Comparison of ENCODE assay signal across 9 mouse cellular contexts in the genomic region with DNA sequence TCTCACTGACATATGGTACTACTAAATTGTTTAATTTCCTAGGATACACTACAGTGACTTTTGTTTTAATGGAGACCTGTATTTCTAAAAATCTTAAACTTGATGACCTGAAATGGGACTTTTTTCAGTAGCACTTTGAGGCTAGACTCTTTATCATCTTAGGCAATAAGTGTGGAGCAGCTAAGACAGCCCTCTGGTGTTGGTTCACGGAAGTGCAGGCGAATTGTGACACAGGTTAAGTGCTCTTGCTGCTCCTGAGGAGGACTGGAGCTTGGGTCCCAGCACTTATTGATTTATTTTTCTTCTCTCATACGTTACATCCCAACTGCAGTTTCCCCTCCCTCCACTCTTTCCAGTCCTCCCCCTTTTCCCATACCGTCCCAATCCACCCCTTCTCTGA.
DNase-seq lines count a peak whose midpoint lies in the region; ATAC-seq and TF ChIP-seq lines count a peak whose summit lies in the region.
"Had no signal": no experiment of that assay in that cellular context is flagged by ENCODE, and none has a peak within 500 bp of the region (broad histone marks: within the 10 kb centered on the region; RNA-seq: fewer than 3 reads in every experiment).

No protein-coding gene starts in this region.

- peak; percentile 82 for DNase-seq in hindbrain, embryonic 10.5 days (ENCODE audit: low spot score)
- peak; percentile 88 for DNase-seq in adrenal gland, postnatal 14 days
- DNase-seq in embryonic facial prominence, embryonic 11.5 days (ENCODE audit: low spot score) = peak; percentile 86
- peak; percentile 80 for DNase-seq in hindbrain, postnatal 0 days (ENCODE audit: low spot score)
- peak; percentile 64 to 80 for DNase-seq in left cerebral cortex, postnatal 10 days (ENCODE audit: extremely low spot score in 1 of 2, low spot score in 2 of 2)
- DNase-seq in neural tube, embryonic 11.5 days (ENCODE audit: low spot score) = peak; percentile 81
- DNase-seq in testis, postnatal 14 days (ENCODE audit: low spot score) = peak; percentile 76

- no peaks in the 10 kb centered on the region for H3K4me1 ChIP-seq in hindbrain, embryonic 10.5 days (replicated peaks)
- peaks cover 3% of the 10 kb centered on the region; the same call in 1 of the 2 replicates for H3K4me1 ChIP-seq in hindbrain, embryonic 12.5 days
- no peaks in the 10 kb centered on the region for H3K4me1 ChIP-seq in embryonic facial prominence, embryonic 11.5 days (ENCODE audit: control insufficient read depth, insufficient read depth, low read length)
- 0 out of 2 replicates have a peak, but pooled peaks cover 4% of the 10 kb centered on the region for H3K4me1 ChIP-seq in hindbrain, postnatal 0 days (ENCODE audit: insufficient read depth, low read length)
- no peaks in the 10 kb centered on the region for H3K4me1 ChIP-seq in neural tube, embryonic 11.5 days (ENCODE audit: control insufficient read depth, insufficient read depth, low read length)
- H3K4me1 ChIP-seq: embryonic facial prominence, embryonic 12.5 days had no signal

- no peaks in the 10 kb centered on the region for H3K27me3 ChIP-seq in hindbrain, embryonic 10.5 days (ENCODE audit: insufficient read depth, poor library complexity, severe bottlenecking)
- H3K27me3 ChIP-seq in hindbrain, embryonic 12.5 days = 0 out of 2 replicates have a peak, but pooled peaks cover under 1% of the 10 kb centered on the region
- no peaks in the 10 kb centered on the region for H3K27me3 ChIP-seq in embryonic facial prominence, embryonic 11.5 days (ENCODE audit: control insufficient read depth, insufficient read depth, low read length)
- H3K27me3 ChIP-seq in hindbrain, postnatal 0 days (ENCODE audit: insufficient read depth, low read length) = no peaks in the 10 kb centered on the region
- no peaks in the 10 kb centered on the region for H3K27me3 ChIP-seq in neural tube, embryonic 11.5 days (ENCODE audit: control insufficient read depth, insufficient read depth, low read length)
- H3K27me3 ChIP-seq: embryonic facial prominence, embryonic 12.5 days had no signal

- 28% methylated on average over 4 of the region's 4 CpGs for WGBS in hindbrain, embryonic 10.5 days
- 23% methylated on average over 4 of the region's 4 CpGs for WGBS in hindbrain, embryonic 12.5 days
- 32% methylated on average over 4 of the region's 4 CpGs for WGBS in embryonic facial prominence, embryonic 11.5 days
- 26% methylated on average over 4 of the region's 4 CpGs for WGBS in hindbrain, postnatal 0 days
- 31% methylated on average over 4 of the region's 4 CpGs for WGBS in neural tube, embryonic 11.5 days

- H3K9ac ChIP-seq in hindbrain, embryonic 12.5 days = no peak overlapping the region
- H3K9ac ChIP-seq in embryonic facial prominence, embryonic 11.5 days (replicated peaks; ENCODE audit: low read length) = no peak overlapping the region
- no peak overlapping the region for H3K9ac ChIP-seq in hindbrain, postnatal 0 days (replicated peaks; ENCODE audit: low read length)
- H3K9ac ChIP-seq in neural tube, embryonic 11.5 days (ENCODE audit: low read length) = no peak overlapping the region
- H3K9ac ChIP-seq: embryonic facial prominence, embryonic 12.5 days had no signal

- H3K36me3 ChIP-seq in hindbrain, embryonic 10.5 days = no peaks in the 10 kb centered on the region
- no peaks in the 10 kb centered on the region for H3K36me3 ChIP-seq in hindbrain, embryonic 12.5 days
- H3K36me3 ChIP-seq in embryonic facial prominence, embryonic 11.5 days (replicated peaks; ENCODE audit: control insufficient read depth, insufficient read depth, low read depth, low read length) = no peaks in the 10 kb centered on the region
- H3K36me3 ChIP-seq in hindbrain, postnatal 0 days (ENCODE audit: insufficient read depth, low read length) = no peaks in the 10 kb centered on the region
- H3K36me3 ChIP-seq in neural tube, embryonic 11.5 days (ENCODE audit: control insufficient read depth, insufficient read depth, low read length) = no peaks in the 10 kb centered on the region
- H3K36me3 ChIP-seq: embryonic facial prominence, embryonic 12.5 days had no signal

- intact Hi-C loops in left cerebral cortex, postnatal 10 days (cut with DNase I) = no loop called here

- TF ChIP-seq CTCF in hindbrain, postnatal 0 days (IDR thresholded peaks at IDR 0.05; ENCODE audit: low read depth) = peak; percentile 84

- no peak overlapping the region for H3K27ac ChIP-seq in hindbrain, embryonic 10.5 days
- H3K27ac ChIP-seq in hindbrain, embryonic 12.5 days = no peak overlapping the region
- no peak overlapping the region for H3K27ac ChIP-seq in embryonic facial prominence, embryonic 11.5 days (replicated peaks; ENCODE audit: low read depth, low read length)
- 0 out of 2 replicates have a peak overlapping the region, but pooled peaks have one; percentile 74 for H3K27ac ChIP-seq in hindbrain, postnatal 0 days
- H3K27ac ChIP-seq in neural tube, embryonic 11.5 days (ENCODE audit: low read depth, low read length) = no peak overlapping the region
- H3K27ac ChIP-seq: embryonic facial prominence, embryonic 12.5 days had no signal

- H3K4me3 ChIP-seq in hindbrain, embryonic 10.5 days = no peak overlapping the region
- no peak overlapping the region for H3K4me3 ChIP-seq in hindbrain, embryonic 12.5 days
- no peak overlapping the region for H3K4me3 ChIP-seq in embryonic facial prominence, embryonic 11.5 days (ENCODE audit: low read depth, low read length)
- no peak overlapping the region for H3K4me3 ChIP-seq in hindbrain, postnatal 0 days (ENCODE audit: low read length)
- no peak overlapping the region for H3K4me3 ChIP-seq in neural tube, embryonic 11.5 days (ENCODE audit: low read depth, low read length)
- H3K4me3 ChIP-seq: embryonic facial prominence, embryonic 12.5 days had no signal

- no peak for ATAC-seq in hindbrain, embryonic 12.5 days (ENCODE audit: low FRiP score)
- no peak for ATAC-seq in embryonic facial prominence, embryonic 11.5 days (replicated peaks; ENCODE audit: insufficient number of reproducible peaks, low FRiP score, low TSS enrichment, low read depth)
- no peak for ATAC-seq in hindbrain, postnatal 0 days
- no peak for ATAC-seq in neural tube, embryonic 11.5 days (ENCODE audit: insufficient read depth, low FRiP score, low TSS enrichment)

- H3K9me3 ChIP-seq in hindbrain, embryonic 10.5 days = no peaks in the 10 kb centered on the region
- peaks cover 3% of the 10 kb centered on the region; the same call in 1 of the 2 replicates for H3K9me3 ChIP-seq in hindbrain, embryonic 12.5 days (replicated peaks)
- H3K9me3 ChIP-seq in embryonic facial prominence, embryonic 11.5 days (replicated peaks; ENCODE audit: control insufficient read depth, low read length) = no peaks in the 10 kb centered on the region
- no peaks in the 10 kb centered on the region for H3K9me3 ChIP-seq in hindbrain, postnatal 0 days (ENCODE audit: low read length)
- no peaks in the 10 kb centered on the region for H3K9me3 ChIP-seq in neural tube, embryonic 11.5 days (ENCODE audit: control insufficient read depth, low read length)
- H3K9me3 ChIP-seq: embryonic facial prominence, embryonic 12.5 days had no signal

- H3K4me2 ChIP-seq in hindbrain, embryonic 12.5 days (replicated peaks) = no peak overlapping the region
- H3K4me2 ChIP-seq in embryonic facial prominence, embryonic 11.5 days (ENCODE audit: low read depth, low read length) = no peak overlapping the region
- no peak overlapping the region for H3K4me2 ChIP-seq in hindbrain, postnatal 0 days (ENCODE audit: low read depth, low read length)
- H3K4me2 ChIP-seq in neural tube, embryonic 11.5 days (ENCODE audit: low read depth) = no peak overlapping the region
- H3K4me2 ChIP-seq: embryonic facial prominence, embryonic 12.5 days had no signal
